Mouse (Mus musculus) splenic B cell, adult 2 months (primary cell): ENCODE measurements around the gene Ccdc187.

Source experiments
- DNase-seq: peaks from one replicate; pipeline ENCODE4 v3.0.0-alpha.2; 2011; ENCODE audit warnings: low read depth, low spot score
- H3K27me3 ChIP-seq: 2 replicates; pipeline ENCODE4 v1.6.1; 2012; ENCODE audit warnings: mild to moderate bottlenecking, low read length, moderate library complexity, mixed read lengths; ENCODE audit not compliant: control insufficient read depth, poor library complexity, insufficient read depth, severe bottlenecking
- H3K36me3 ChIP-seq: 2 replicates; pipeline ENCODE4 v1.6.1; 2012; ENCODE audit warnings: mild to moderate bottlenecking, low read length, moderate library complexity, mixed read lengths; ENCODE audit not compliant: control insufficient read depth, poor library complexity, insufficient read depth, severe bottlenecking

Gene Ccdc187

DNA sequence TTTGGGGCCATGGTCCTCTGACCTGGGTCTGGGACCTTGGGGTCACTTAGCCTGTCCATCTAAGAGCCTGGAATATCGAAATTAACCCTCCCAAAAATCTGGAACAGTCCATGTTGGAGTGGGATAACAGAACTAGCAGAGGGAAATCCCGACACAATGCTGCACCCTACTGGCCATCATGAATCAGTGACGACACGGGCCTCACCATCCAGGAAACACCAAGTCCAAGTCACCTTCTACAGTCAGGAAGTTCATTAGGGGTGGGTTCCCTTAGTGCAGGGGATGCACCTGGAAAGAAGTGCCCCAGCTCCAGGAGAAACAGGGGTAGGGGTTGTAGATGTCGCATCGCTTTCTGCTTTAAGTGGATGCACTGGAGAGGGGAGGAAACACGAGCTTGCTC lies 20.7 kb downstream of the Ccdc187 start:
- peak; percentile 19 for DNase-seq
- H3K27me3 ChIP-seq: no peaks in the 10 kb centered on the region
- no peaks in the 10 kb centered on the region for H3K36me3 ChIP-seq

- H3K27me3 ChIP-seq: no peaks in the 10 kb centered on the region
- no peaks in the 10 kb centered on the region for H3K36me3 ChIP-seq
- no peak for DNase-seq
Measured at GRCm38 (mm10) chr2:26268216-26268615, 26.1 kb downstream of the Ccdc187 start.

DNA sequence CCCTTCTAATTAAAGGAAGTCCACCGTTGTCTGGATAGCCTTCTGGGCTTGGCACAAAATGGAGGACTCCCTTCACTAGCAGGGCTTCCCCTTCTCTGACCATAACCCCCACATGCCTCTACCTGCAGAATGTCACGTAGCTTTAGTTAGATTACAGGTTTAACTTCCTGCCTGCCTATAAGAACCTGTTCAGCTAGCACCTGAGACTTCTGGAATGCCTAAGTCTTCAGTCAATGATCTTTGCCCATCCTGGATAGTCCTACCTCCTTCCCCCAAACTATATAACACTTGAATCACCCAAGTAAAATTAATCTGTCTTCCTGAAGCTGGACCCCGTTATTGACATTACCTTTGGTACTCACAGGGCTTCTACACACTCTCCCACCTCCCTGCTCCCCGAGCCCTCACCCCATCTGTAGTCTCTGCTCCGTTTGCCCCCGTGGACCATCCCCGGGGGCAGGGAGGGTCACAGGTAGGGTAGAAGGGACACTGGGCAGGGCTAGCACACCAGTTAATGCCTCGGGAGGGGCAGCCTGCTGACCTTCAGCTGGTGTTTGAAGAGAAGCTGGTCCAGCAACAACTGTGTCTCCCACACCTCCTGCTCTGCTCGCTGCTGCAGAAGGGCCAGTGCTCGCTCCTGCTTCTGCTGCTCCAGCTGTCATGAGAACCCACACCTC lies 28.2 kb downstream of the Ccdc187 start:
- Histone ChIP-seq H3K27me3 (no peaks in the 10 kb centered on the region), H3K36me3 (no peaks in the 10 kb centered on the region)
- DNase-seq: no peak

- no peaks in the 10 kb centered on the region for H3K36me3 ChIP-seq
- DNase-seq: no peak
- H3K27me3 ChIP-seq: no peaks in the 10 kb centered on the region
Measured at GRCm38 (mm10) chr2:26265095-26265494, 29.3 kb downstream of the Ccdc187 start.

DNA sequence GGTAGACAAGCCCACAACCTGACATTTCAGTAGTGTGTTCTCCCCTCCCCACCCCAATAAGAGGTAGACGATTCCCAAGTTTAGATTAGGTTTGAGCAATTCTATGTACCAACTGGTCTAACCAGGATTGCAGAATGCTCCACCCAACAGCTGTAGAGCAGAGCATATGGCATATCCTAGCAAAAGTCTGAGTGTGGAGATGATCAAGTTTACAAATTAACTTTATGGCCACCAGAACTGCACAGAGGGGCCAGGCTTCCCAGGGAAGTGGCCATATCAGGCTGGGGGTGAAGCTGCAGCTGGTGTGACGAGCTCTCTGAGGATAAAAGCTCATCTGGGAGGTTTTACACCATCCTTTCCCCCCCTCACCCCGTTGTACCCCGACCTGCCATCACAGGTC lies 29.7 kb downstream of the Ccdc187 start:
- DNase-seq: no peak
- Histone ChIP-seq H3K27me3 (no peaks in the 10 kb centered on the region), H3K36me3 (no peaks in the 10 kb centered on the region)

DNA sequence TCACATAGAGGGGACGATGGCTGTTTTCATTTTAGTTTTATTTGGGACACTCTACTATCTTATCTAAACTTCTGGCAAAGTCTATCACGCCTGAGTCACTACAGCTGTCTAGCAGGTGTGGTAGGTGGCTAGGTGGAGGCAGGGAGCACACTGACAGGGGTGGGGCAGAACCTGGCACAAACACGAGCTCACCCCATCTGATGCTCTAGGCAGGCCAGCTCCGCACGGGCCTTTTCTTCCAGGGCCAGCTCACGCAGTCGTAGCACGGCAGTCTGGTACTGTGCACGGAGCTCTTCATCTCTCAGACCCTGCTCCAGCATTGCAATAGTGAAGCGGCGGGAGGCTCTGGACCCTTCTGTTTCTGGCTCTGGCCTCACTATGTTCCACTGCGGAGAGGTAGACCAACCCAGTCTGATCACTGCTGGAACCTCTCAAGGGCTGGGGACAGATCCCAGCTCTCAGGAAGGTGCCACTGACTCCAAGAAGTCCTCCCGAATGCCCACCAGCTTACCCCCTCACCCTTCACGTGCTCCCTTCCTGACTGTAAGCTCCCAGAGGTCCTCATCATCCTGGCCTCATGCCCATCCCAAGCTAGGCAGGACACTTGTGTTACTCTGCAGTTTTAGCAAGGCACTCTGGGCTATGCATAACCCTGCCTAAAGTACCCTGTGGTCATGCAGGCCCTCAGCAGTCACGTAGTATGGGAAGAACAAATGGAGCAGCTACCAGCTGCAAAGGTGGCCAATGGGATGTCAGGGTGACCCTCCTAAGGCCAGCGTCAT lies 36.9 kb downstream of the Ccdc187 start:
- Histone ChIP-seq H3K36me3 (no peaks in the 10 kb centered on the region), H3K27me3 (no peaks in the 10 kb centered on the region)
- DNase-seq: no peak

- no peaks in the 10 kb centered on the region for H3K27me3 ChIP-seq
Measured at GRCm38 (mm10) chr2:26254816-26255215, 39.5 kb downstream of the Ccdc187 start.

DNA sequence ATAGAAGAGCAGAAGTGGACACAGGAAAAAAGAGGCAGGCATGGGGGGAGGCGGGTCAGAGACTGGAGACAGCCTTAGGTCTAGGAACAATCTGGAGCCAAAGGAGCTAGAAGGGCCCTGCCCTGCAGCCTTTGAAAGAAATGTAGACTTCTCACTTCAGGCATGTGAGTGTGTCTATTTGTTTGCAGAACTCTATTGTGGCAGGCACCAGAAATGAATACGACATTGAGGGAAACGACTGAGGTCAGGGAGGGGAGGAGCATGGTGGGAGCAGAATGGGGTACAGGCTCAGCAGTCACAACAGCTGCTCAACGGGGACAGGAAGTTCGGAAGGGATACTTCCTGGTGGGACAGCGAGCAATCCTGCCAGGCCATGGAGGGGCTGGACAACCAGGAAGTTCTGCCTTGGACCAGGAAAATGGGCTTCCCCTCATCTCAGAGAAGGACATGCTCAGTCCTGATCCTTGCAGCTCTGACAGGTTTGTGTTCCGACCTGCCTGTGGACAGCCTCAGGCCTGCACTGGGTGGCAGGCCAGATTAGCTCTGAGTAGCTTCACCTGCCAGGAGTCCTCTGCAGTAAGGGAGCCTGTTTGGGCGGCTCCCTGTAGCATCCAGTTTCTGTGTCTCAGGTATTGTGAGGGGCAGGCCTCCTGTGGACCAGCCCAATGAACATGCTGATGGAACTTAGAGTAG lies 41.7 kb downstream of the Ccdc187 start:
- Histone ChIP-seq H3K36me3 (no peaks in the 10 kb centered on the region), H3K27me3 (no peaks in the 10 kb centered on the region)
- DNase-seq: no peak

More at GRCm38 (mm10) chr2:26254816-26255215, 39.5 kb downstream of the Ccdc187 start:
- no peaks in the 10 kb centered on the region for H3K36me3 ChIP-seq
- DNase-seq: no peak

- H3K27me3 ChIP-seq: no peaks in the 10 kb centered on the region
- no peaks in the 10 kb centered on the region for H3K36me3 ChIP-seq
- no peak for DNase-seq
Measured at GRCm38 (mm10) chr2:26247531-26247930, 46.8 kb downstream of the Ccdc187 start.

GRCm38 (mm10) chr2:26240841-26241240 lies 53.5 kb downstream of the Ccdc187 start:
- Histone ChIP-seq H3K36me3 (no peaks in the 10 kb centered on the region), H3K27me3 (no peaks in the 10 kb centered on the region)
- DNase-seq: no peak

GRCm38 (mm10) chr2:26240330-26240729 lies 54.0 kb downstream of the Ccdc187 start:
- no peaks in the 10 kb centered on the region for H3K36me3 ChIP-seq
- H3K27me3 ChIP-seq: no peaks in the 10 kb centered on the region
- no peak for DNase-seq

DNA sequence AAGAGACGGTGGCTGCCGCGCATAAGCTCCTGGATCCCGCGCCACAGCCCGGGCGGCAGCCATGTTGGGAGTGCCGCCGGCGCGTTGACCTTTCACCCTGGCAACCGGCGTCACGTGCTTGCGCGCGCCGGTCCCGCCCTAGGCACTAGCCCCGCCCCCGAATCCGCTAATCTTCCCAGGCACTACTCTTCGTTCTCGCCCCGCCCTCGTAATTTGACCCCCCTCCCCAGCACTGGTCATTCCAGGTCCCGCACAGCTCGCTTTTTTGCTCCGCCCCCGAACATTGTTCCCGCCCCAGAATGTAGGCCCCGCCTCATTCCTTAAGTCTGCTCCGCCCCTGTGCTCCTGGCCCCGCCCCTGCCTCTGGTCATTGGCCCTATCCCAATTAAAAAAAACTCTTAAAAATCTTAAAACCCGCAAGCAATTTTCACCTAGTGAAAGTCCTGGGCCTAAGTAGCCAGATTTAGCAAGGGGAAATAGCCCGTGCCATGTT lies 57.0 kb downstream of the Ccdc187 start, which contains the start of gene Qsox2:
Qsox2 (minus strand) TSS at position 236 of the 493 bp plus-strand sequence.
- peak; percentile 90 for DNase-seq
- Histone ChIP-seq H3K36me3 (no peaks in the 10 kb centered on the region), H3K27me3 (no peaks in the 10 kb centered on the region)

DNA sequence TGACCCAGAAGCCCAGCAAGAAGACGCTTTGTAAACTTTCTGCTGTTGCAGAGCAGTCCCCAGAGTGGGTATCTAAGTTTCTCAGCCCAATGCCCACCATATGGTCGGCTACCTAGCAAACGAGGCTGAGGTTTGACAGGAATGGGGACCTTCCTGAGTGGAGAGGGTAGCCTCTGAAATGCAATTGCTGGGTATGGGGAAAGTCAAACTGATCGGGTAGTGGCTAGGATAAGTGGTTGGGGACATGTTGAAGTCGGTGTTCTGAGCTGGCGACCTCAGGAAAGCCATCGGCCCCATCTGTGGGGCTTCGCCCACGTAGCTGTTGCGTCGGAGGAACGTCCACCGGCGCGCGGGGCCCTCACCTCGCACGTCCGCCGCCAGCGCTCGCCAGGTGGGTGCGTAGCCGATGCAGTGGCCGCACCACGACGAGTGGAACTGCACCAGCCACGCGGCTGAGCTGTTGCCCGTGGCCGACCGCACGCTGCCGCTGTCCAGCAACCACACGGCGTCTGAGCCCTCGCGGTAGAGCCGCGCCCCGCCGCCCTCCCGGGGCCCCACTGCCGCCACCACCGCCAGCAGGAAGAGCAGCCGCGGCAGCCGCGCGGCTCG lies 57.6 kb downstream of the Ccdc187 start:
- no peaks in the 10 kb centered on the region for H3K36me3 ChIP-seq
- no peaks in the 10 kb centered on the region for H3K27me3 ChIP-seq
- DNase-seq: no peak

GRCm38 (mm10) chr2:26234771-26235170 lies 59.6 kb downstream of the Ccdc187 start:
- DNase-seq: no peak
- no peaks in the 10 kb centered on the region for H3K27me3 ChIP-seq
- H3K36me3 ChIP-seq: no peaks in the 10 kb centered on the region
